Mouse (Mus musculus) myocyte (in vitro differentiated cells): ENCODE data around the gene Eno1. TPM values are rescaled to one million over a fixed set of nuclear protein-coding genes. Genes with fewer than 3 reads are reported as not detected.

Experiments
- H3K27me3 ChIP-seq: one replicate; pipeline ENCODE4 v1.6.1; 2011; ENCODE audit not compliant: control insufficient read depth, insufficient read depth, insufficient read length
- H3K36me3 ChIP-seq: one replicate; pipeline ENCODE4 v1.6.1; 2011; ENCODE audit not compliant: control insufficient read depth, insufficient read depth
- H3K4me2 ChIP-seq: one replicate; pipeline ENCODE4 v1.6.1; 2011; ENCODE audit warnings: low read depth, control low read depth
- H3K4me3 ChIP-seq: one replicate; pipeline ENCODE4 v1.5.1; 2011; ENCODE audit warnings: mild to moderate bottlenecking, control low read depth, moderate library complexity
- H3K79me2 ChIP-seq: one replicate; pipeline ENCODE4 v1.6.1; 2011; ENCODE audit not compliant: control insufficient read depth, insufficient read depth
- H3ac ChIP-seq: one replicate; pipeline ENCODE4 v1.6.1; 2011; ENCODE audit not compliant: control insufficient read depth, insufficient read length
- CEBPB ChIP-seq: IDR thresholded peaks from 2 replicates; pipeline ENCODE4 v1.6.1; 2011; ENCODE audit warnings: mild to moderate bottlenecking, moderate library complexity; ENCODE audit not compliant: poor library complexity, insufficient read depth, severe bottlenecking
- E2F4 ChIP-seq: IDR thresholded peaks from one replicate; pipeline ENCODE4 v1.6.1; 2011; ENCODE audit warnings: mild to moderate bottlenecking, control low read depth, moderate library complexity; ENCODE audit not compliant: insufficient read depth
- MAX ChIP-seq: IDR thresholded peaks from one replicate; pipeline ENCODE4 v1.6.1; 2011; ENCODE audit warnings: low read depth, mild to moderate bottlenecking, control low read depth
- MYOD1 ChIP-seq, 3 experiments: IDR thresholded peaks; one replicate each; pipeline ENCODE4 v1.6.1; 2011; ENCODE audit warnings: control low read depth in 2 of 3, low read depth in 2 of 3, mild to moderate bottlenecking in 2 of 3, moderate library complexity in 1 of 3; ENCODE audit not compliant: insufficient read length in 2 of 3, control insufficient read depth in 1 of 3
- MYOG ChIP-seq, 3 experiments: IDR thresholded peaks; one replicate each; pipeline ENCODE4 v1.6.1; 2011; ENCODE audit warnings: control low read depth in 2 of 3, low read depth in 2 of 3, mild to moderate bottlenecking in 2 of 3; ENCODE audit not compliant: insufficient read length in 2 of 3, control insufficient read depth in 1 of 3, insufficient read depth in 1 of 3
- POLR2A ChIP-seq: IDR thresholded peaks from one replicate; pipeline ENCODE4 v1.6.1; 2011; ENCODE audit warnings: low read depth, mild to moderate bottlenecking, control low read depth, moderate library complexity; ENCODE audit not compliant: insufficient read length
- POLR2AphosphoS2 ChIP-seq: IDR thresholded peaks from one replicate; pipeline ENCODE4 v1.6.1; 2011; ENCODE audit warnings: low read depth, control low read depth; ENCODE audit not compliant: insufficient read length
- REST ChIP-seq: IDR thresholded peaks from one replicate; pipeline ENCODE4 v1.6.1; 2011; ENCODE audit warnings: mild to moderate bottlenecking, control low read depth, moderate library complexity; ENCODE audit not compliant: insufficient read depth, insufficient read length
- SRF ChIP-seq: IDR thresholded peaks from one replicate; pipeline ENCODE4 v1.6.1; 2011; ENCODE audit warnings: low read depth; ENCODE audit not compliant: control insufficient read depth, insufficient read length
- TCF12 ChIP-seq: IDR thresholded peaks from one replicate; pipeline ENCODE4 v1.6.1; 2011; ENCODE audit warnings: mild to moderate bottlenecking, control low read depth; ENCODE audit not compliant: poor library complexity, insufficient read depth, severe bottlenecking
- TCF3 ChIP-seq: IDR thresholded peaks from one replicate; pipeline ENCODE4 v1.6.1; 2011; ENCODE audit warnings: low read depth, control low read depth; ENCODE audit not compliant: insufficient read length
- USF1 ChIP-seq: IDR thresholded peaks from one replicate; pipeline ENCODE4 v1.6.1; 2011; ENCODE audit warnings: low read depth, mild to moderate bottlenecking, control low read depth, moderate library complexity
- polyA plus RNA-seq: library from polyadenylated mRNA; unstranded; fragments of >200 nt; fragmentation: generic; extraction: Trizol; gene quantifications from one replicate; pipeline ENCODE4 v1.2.1, GENCODE M21; 2012; ENCODE audit warnings: missing spikeins

Gene Eno1
- polyA plus RNA-seq, 1 experiment = 1,358 TPM

GRCm38 (mm10) chr4:150221017-150221640 is 15.4 kb upstream of the Eno1 start:
- Histone ChIP-seq H3K4me2 (no peak overlapping the region), H3ac (no peak overlapping the region), H3K36me3 (no peaks in the 10 kb centered on the region), H3K79me2 (no peaks in the 10 kb centered on the region), H3K27me3 (no peaks in the 10 kb centered on the region), H3K4me3 (no peak overlapping the region)
- TF ChIP-seq POLR2A (no peak), TCF12 (no peak), USF1 (no peak), MYOD1 (IDR thresholded peaks at IDR 0.05; ENCODE audit: control insufficient read depth in 1 of 3, insufficient read length in 2 of 3, low read depth in 2 of 3) (no peak), REST (no peak), E2F4 (no peak), SRF (no peak), CEBPB (no peak), TCF3 (no peak), POLR2AphosphoS2 (no peak), MYOG (IDR thresholded peaks at IDR 0.05; ENCODE audit: control insufficient read depth in 1 of 3, insufficient read depth in 1 of 3, insufficient read length in 2 of 3, low read depth in 2 of 3) (no peak), MAX (no peak)

GRCm38 (mm10) chr4:150223830-150224229 is 12.7 kb upstream of the Eno1 start:
- H3K36me3 ChIP-seq = no peaks in the 10 kb centered on the region
- H3ac ChIP-seq = no peak overlapping the region
- no peak overlapping the region for H3K4me3 ChIP-seq
- TF ChIP-seq REST = no peak
- no peak for TF ChIP-seq POLR2A
- TF ChIP-seq SRF = no peak
- TF ChIP-seq POLR2AphosphoS2 = no peak
- no peak for TF ChIP-seq TCF3
- no peak for TF ChIP-seq MYOD1 (IDR thresholded peaks at IDR 0.05; ENCODE audit: control insufficient read depth in 1 of 3, insufficient read length in 2 of 3, low read depth in 2 of 3)
- no peak for TF ChIP-seq CEBPB
- TF ChIP-seq MYOG (IDR thresholded peaks at IDR 0.05; ENCODE audit: control insufficient read depth in 1 of 3, insufficient read depth in 1 of 3, insufficient read length in 2 of 3, low read depth in 2 of 3) = no peak
- no peak overlapping the region for H3K4me2 ChIP-seq
- no peaks in the 10 kb centered on the region for H3K79me2 ChIP-seq
- no peaks in the 10 kb centered on the region for H3K27me3 ChIP-seq

GRCm38 (mm10) chr4:150225700-150226099 is 10.8 kb upstream of the Eno1 start:
- no peak overlapping the region for H3K4me3 ChIP-seq
- no peak overlapping the region for H3ac ChIP-seq
- H3K27me3 ChIP-seq = no peaks in the 10 kb centered on the region
- H3K79me2 ChIP-seq = no peaks in the 10 kb centered on the region
- H3K36me3 ChIP-seq = no peaks in the 10 kb centered on the region
- TF ChIP-seq CEBPB (no peak), MYOG (IDR thresholded peaks at IDR 0.05; ENCODE audit: control insufficient read depth in 1 of 3, insufficient read depth in 1 of 3, insufficient read length in 2 of 3, low read depth in 2 of 3) (no peak), MYOD1 (IDR thresholded peaks at IDR 0.05; ENCODE audit: control insufficient read depth in 1 of 3, insufficient read length in 2 of 3, low read depth in 2 of 3) (no peak), POLR2A (no peak), TCF3 (no peak), TCF12 (no peak)
- H3K4me2 ChIP-seq = no peak overlapping the region

- no peak overlapping the region for H3K4me3 ChIP-seq
- no peak overlapping the region for H3ac ChIP-seq
- peak overlapping the region; percentile 55 for H3K4me2 ChIP-seq
- no peaks in the 10 kb centered on the region for H3K79me2 ChIP-seq
- no peaks in the 10 kb centered on the region for H3K36me3 ChIP-seq
- no peaks in the 10 kb centered on the region for H3K27me3 ChIP-seq
- TF ChIP-seq TCF3 (no peak), POLR2A (no peak), MYOD1 (IDR thresholded peaks at IDR 0.05; ENCODE audit: control insufficient read depth in 1 of 3, insufficient read length in 2 of 3, low read depth in 2 of 3) (no peak), SRF (no peak)
These were observed 9.5 kb upstream of the Eno1 start for GRCm38 (mm10) chr4:150226818-150227688.
